Mouse (Mus musculus) spleen, adult 2 months (tissue): Measurements from ENCODE around the gene Spp2.

ENCODE experiments used
- CTCF ChIP-seq: fragments of 200-500 bp; IDR thresholded peaks from 2 replicates; pipeline ENCODE4 v1.5.1; 2011; ENCODE audit warnings: mild to moderate bottlenecking, inconsistent platforms; ENCODE audit not compliant: insufficient read depth, insufficient read length, insufficient replicate concordance; ENCODE audit errors: extremely low read depth
- POLR2A ChIP-seq: fragments of 200-500 bp; IDR thresholded peaks from 2 replicates; pipeline ENCODE4 v1.6.1; 2011; ENCODE audit warnings: low read depth, low read length, inconsistent platforms

DNA sequence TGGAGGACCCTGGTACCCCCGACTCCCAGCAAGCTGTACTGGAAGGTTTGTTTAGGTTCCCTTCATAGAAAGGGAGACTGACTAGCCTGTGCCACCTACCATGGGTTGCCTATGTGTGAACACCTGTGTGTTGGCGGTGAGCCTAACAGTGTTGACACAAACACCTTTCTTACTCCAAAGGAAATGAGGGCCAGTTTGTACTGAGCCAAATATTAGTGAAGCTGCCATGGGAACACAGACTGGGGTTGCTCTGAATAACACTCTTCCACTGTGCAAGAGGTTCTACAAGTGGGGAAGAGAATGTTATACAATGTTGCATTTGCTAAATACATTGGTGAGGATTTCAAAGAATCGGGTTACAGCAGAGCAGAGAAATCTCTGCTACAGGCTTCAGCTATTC lies 56.5 kb downstream of the Spp2 start:
- TF ChIP-seq CTCF (no peak), POLR2A (no peak)
